Mouse (Mus musculus) megakaryocyte, adult 5-6 weeks (primary cell): ENCODE measurements around the gene Adat1. TPM values are rescaled to one million over a fixed set of nuclear protein-coding genes. Genes with fewer than 3 reads are reported as not detected.

Experiments
- ATAC-seq: 2 replicates; pipeline ENCODE4 v1.8.0; 2016; ENCODE audit warnings: mild to moderate bottlenecking, inconsistent platforms; ENCODE audit not compliant: poor library complexity, severe bottlenecking
- total RNA-seq, 2 experiments: library from RNA; stranded (forward) in 1 of 2; stranded (reverse) in 1 of 2; fragments of 153-499, 151-499 nt in 1 of 2; fragments of 221-1000, 200-1000 nt in 1 of 2; gene quantifications; 2 replicates each; pipeline versions ENCODE4 v1.2.3 to v1.2.4; 2015 to 2017

Adat1 gene
- total RNA-seq, 2 experiments from 2014 or later = 0.83 to 1.7 TPM

- ATAC-seq = no peak
These were observed 23.1 kb downstream of the Adat1 start for GRCm38 (mm10) chr8:111968991-111969390.

GRCm38 (mm10) chr8:111968541-111968940 is 23.6 kb downstream of the Adat1 start:
- ATAC-seq = no peak

GRCm38 (mm10) chr8:111967246-111967870 is 24.7 kb downstream of the Adat1 start:
- ATAC-seq = no peak

GRCm38 (mm10) chr8:111964849-111965561 is 27.1 kb downstream of the Adat1 start:
- ATAC-seq = no peak

DNA sequence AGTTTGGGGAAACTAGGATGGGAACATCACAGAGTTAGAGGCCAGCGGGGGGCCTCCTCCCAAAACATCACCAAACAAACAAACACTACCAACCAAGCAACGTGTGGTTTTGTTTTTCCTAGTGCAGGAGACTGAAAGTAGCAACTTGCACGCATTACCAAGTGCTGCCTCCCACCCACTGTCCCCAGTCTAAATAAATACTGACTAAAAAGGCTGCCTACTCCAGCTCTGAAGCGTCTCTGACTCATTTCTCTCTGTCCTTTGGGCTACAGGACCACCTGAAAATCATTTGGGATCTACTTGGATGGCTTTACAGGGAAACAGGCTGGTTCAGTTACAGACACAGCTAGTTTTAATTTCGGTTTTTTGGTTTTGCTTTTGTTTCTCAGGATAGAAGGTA is 27.8 kb downstream of the Adat1 start:
- ATAC-seq = no peak

GRCm38 (mm10) chr8:111963546-111963945 is 28.6 kb downstream of the Adat1 start:
- no peak for ATAC-seq

- no peak for ATAC-seq
These were observed 29.0 kb downstream of the Adat1 start for GRCm38 (mm10) chr8:111963091-111963490.

DNA sequence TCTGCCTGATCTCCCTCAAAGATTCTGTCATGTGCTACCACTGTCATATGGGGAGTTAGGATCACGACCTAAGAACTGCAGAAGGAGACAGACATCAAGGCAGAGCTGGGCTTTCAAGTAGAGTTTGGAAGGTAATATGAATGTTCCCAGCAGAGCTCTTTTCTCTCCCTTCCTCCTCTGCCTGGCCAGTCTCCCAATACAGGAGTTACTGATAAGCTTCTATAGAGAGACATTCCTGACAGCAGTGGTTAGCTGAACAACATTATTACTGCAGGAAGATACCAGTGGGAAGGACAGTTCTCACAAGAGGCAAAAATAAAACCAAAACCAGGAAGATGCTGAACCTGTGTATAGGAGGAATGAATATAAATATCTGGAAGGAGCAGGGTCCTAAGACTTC is 29.5 kb downstream of the Adat1 start:
- no peak for ATAC-seq

- ATAC-seq = no peak
These were observed 30.8 kb downstream of the Adat1 start for GRCm38 (mm10) chr8:111961330-111961729.

DNA sequence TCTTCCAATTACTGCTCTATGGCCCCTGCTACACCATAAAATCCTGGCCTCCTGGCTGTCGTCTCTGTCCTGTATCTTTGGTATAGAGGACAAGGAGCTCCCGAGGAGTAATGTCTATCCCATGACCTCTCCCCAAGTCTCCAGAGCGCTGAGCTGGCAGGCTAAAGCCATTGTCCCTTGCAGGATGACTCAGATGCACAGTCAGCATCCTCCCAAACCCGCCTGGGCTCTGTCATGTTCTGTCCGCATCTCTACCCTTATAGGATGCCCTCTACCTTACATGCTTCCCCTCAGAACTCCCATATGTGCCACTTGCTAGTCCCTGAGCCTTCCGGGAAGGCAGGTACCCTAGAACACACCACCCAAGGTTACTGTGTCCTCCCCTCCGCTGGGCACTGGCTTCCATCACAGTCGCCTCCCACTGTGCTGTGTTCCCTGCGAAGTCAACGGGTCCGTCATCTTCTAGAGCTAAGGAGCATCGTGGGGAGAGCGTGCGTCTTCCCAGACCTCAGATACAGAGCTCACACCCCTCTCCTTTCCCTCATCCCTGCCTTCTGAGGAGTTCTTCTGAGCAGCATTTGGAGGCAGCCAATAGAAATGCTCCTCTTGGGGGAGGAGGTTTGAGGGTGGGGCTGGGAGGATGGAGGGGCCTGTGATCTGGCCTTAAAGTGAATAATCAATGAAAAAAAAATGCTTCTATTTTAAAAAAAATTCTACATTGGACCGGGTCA is 31.3 kb downstream of the Adat1 start:
- no peak for ATAC-seq

DNA sequence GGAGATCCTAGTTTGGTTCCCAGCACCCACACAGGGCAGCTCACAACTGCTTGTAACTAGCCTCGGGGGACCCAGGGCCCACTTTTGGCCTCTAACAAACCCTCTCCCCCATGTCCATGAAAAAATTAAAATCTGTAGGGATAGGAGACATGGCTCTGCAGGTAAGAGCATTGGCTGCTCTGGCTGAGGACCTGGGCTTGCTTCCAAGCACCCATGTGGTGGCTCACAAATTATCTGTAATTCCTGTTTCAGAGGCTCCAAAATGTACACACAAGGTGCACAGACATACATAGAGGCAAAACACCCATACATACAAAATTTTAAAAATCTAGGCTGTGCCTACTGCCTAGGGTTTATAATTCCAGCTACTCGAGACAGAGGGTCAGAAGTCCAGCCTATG is 34.9 kb downstream of the Adat1 start:
- ATAC-seq = no peak

DNA sequence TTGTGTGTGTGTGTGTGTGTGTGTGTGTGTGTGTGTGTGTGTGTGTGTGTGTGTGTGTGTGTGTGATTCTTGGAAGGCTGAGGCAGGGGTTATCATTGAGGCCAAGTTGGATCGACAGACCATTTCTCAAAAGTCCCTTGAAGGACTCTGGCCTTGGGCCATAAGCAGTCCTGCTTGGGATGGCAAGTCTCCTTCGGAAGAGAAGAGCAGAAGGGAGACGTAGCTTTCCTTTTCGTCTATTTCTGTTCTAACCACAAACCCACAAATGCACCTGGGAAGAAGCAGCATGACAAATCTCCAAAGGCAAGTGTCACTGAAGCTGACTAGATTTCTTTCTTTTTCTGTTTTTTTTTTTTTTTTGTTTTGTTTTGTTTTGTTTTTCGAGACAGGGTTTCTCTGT is 36.2 kb downstream of the Adat1 start:
- no peak for ATAC-seq

GRCm38 (mm10) chr8:111954844-111955594 is 37.1 kb downstream of the Adat1 start:
- peak; percentile 43; the same call in 1 of the 2 replicates for ATAC-seq

- no peak for ATAC-seq
These were observed 40.2 kb downstream of the Adat1 start for GRCm38 (mm10) chr8:111951936-111952335.

DNA sequence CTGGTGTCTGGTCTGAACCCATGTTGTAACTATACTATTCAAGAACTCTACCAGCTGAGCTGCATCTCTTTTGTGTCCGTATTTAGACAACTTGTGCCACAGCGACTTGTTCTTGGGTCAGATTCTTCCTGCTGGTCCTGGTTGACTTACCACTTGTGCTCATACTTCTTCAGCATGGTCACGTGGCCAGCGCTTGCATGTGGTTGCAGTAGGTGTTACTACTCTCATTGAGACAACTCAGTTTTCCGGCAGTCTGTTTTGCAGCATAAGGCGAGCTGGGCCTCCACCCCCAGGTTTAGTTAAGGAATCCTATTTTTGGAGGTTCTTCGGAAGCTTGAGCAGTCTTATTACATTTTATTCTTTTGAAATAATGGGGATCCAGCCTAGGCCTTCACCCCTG is 40.8 kb downstream of the Adat1 start:
- no peak for ATAC-seq

DNA sequence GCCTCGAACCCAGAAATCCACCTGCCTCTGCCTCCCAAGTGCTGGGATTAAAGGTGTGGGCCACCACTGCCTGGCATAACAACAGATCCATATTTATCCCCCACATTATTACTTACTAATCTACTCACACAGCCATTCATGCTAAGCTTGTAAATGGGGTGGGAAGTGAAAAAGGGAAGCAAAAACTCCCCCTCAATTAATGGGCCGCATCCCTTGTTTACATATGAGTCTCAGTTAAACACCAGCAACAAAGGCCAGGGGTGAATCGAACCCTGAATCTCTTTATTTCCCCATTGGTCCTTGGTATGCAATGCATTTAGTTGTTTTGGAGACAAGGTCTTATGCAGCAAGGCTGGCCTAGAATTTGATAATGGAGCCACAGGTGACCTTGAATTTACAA is 41.3 kb downstream of the Adat1 start:
- ATAC-seq = no peak

GRCm38 (mm10) chr8:111947954-111948353 is 44.1 kb downstream of the Adat1 start:
- ATAC-seq = no peak

GRCm38 (mm10) chr8:111947144-111947543 is 45.0 kb downstream of the Adat1 start:
- peak; percentile 59; the same call in 1 of the 2 replicates for ATAC-seq

DNA sequence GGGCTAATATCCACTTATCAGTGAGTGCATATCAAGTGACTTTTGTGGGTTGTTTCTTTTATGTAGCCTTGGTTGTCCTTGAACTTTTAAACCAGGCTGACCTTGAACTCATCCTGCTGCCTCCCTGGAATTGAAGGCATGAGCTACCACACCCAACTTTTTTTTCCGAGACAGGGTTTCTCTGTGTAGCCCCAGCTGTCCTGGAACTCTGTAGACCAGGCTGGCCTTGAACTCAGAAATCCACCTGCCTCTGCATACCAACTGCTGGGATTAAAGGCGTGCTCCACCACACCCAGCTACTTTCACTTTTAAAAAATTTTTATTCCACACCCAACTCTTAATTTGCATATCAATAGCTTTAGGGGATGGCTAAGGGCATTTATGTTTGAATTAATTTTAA is 48.6 kb downstream of the Adat1 start:
- ATAC-seq = no peak

DNA sequence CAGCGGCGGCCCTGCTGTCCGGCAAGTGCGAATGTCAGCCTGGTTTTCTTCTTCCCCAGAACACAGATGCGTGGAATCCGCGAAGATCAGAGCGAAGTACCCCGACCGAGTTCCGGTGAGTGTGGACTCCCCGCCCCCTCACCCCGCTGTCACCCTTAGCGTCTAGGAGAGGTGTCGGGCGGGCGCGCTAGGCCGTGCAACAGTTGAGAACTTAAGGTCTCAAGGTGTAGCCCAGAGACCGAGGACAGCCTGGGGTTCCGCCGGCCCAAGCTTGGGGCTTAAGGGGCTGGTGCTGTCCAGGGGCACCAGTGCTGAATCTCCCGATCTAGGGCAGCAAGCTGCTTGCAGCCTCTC is 51.0 kb downstream of the Adat1 start:
- peak; percentile 34 for ATAC-seq
